Mouse (Mus musculus) left cerebral cortex, postnatal 36 days (tissue): ENCODE data around the gene Med11. TPM values are rescaled to one million over a fixed set of nuclear protein-coding genes. Genes with fewer than 3 reads are reported as not detected.
A peak's percentile ranks its signal among the peaks of the same experiment; 100 is the strongest.
"Not testable (repeated sequence)": the region's sequence is repeated elsewhere in the genome, so short reads cannot be mapped to it uniquely, and the experiment has no call there.

Source experiments
- DNase-seq, 2 experiments: peaks; one replicate each; pipeline ENCODE4 v3.0.0; 2021 to 2022; ENCODE audit warnings: low spot score in 2 of 2, mixed read lengths in 1 of 2
- intact Hi-C: fragments of 180-260 bp; cut with DNase I; formaldehyde crosslinking; loops from one replicate; pipeline ENCODE4 v1.15.1; 2025
- total RNA-seq, 2 experiments: library from RNA; stranded (reverse); gene quantifications; 2 replicates each; pipeline ENCODE4 v1.2.3; 2021

Med11 gene
- 10 to 100 TPM; 14.0 to 16.7 TPM for total RNA-seq

GRCm38 (mm10) chr11:70451797-70452498 lies at the start of gene Med11:
Gene Med11 (plus strand): TSS chr11:70451919.
- DNase-seq, result peak; percentile 95 to 96
- intact Hi-C loops, result loop anchor here (1.0 to 5.0 kb wide), 2 partner anchors 20 to 55 kb away; partner anchors contain the start of genes Arrb2 and Tm4sf5

GRCm38 (mm10) chr11:70403598-70403997 lies 48.1 kb upstream of the Med11 start:
- intact Hi-C loops, result no loop called here
- peak; percentile 13 for DNase-seq

- intact Hi-C loops, result loop anchor here (5.0 to 10.0 kb wide), 3 partner anchors 98 to 355 kb away; partner anchors contain the start of genes Tm4sf5 and Zfp3
- DNase-seq, result peak; percentile 90 to 92
Observed at GRCm38 (mm10) chr11:70409594-70410296, 42.0 kb upstream of the Med11 start, which contains the start of gene Pelp1. Gene Pelp1 (minus strand): TSS chr11:70410031.

GRCm38 (mm10) chr11:70410297-70410643 lies 41.4 kb upstream of the Med11 start:
- intact Hi-C loops, result loop anchor here (5.0 to 10.0 kb wide), 3 partner anchors 97 to 355 kb away; partner anchors contain the start of genes Tm4sf5 and Zfp3
- no peak for DNase-seq

GRCm38 (mm10) chr11:70412591-70412990 lies 39.1 kb upstream of the Med11 start:
- DNase-seq, result no peak
- intact Hi-C loops, result loop anchor here (5.0 to 10.0 kb wide), 3 partner anchors 95 to 352 kb away; partner anchors contain the start of genes Tm4sf5 and Zfp3

- DNase-seq, result peak; percentile 39 to 62
- intact Hi-C loops, result loop anchor here (5.0 to 10.0 kb wide), 3 partner anchors 93 to 351 kb away; partner anchors contain the start of genes Tm4sf5 and Zfp3
Observed at GRCm38 (mm10) chr11:70413961-70414360, 37.8 kb upstream of the Med11 start.

- intact Hi-C loops, result loop anchor here (10.0 kb wide), 2 partner anchors 207 to 347 kb away; partner anchors contain the start of gene Zfp3
- no peak for DNase-seq
Observed at GRCm38 (mm10) chr11:70418199-70418598, 33.5 kb upstream of the Med11 start.

- DNase-seq, result no peak
- intact Hi-C loops, result loop anchor here (10.0 kb wide), 2 partner anchors 205 to 345 kb away; partner anchors contain the start of gene Zfp3
Observed at GRCm38 (mm10) chr11:70419486-70419885, 32.2 kb upstream of the Med11 start.

- DNase-seq, intact Hi-C loops: not testable (repeated sequence)
Observed at GRCm38 (mm10) chr11:70426598-70426997, 25.1 kb upstream of the Med11 start.

GRCm38 (mm10) chr11:70431574-70431973 lies 20.1 kb upstream of the Med11 start:
- DNase-seq, result no peak
- intact Hi-C loops, result loop anchor here (5.0 to 10.0 kb wide), 2 partner anchors 76 to 323 kb away; partner anchors contain the start of gene Tm4sf5

GRCm38 (mm10) chr11:70432048-70432894 lies 19.4 kb upstream of the Med11 start, which contains the start of gene Arrb2:
Gene Arrb2 (plus strand): TSS chr11:70432635.
- peak; percentile 97 to 100 for DNase-seq
- intact Hi-C loops, result loop anchor here (1.0 to 10.0 kb wide), 3 partner anchors 19 to 323 kb away; partner anchors contain the start of genes Med11 and Tm4sf5

- peak in 1 of 2 experiments; percentile 58 for DNase-seq
- intact Hi-C loops, result loop anchor here (1.0 to 10.0 kb wide), 3 partner anchors 18 to 322 kb away; partner anchors contain the start of genes Med11 and Tm4sf5
Observed at GRCm38 (mm10) chr11:70432895-70433568, 18.7 kb upstream of the Med11 start.

GRCm38 (mm10) chr11:70433569-70433943 lies 18.2 kb upstream of the Med11 start:
- DNase-seq, result no peak
- intact Hi-C loops, result loop anchor here (5.0 to 10.0 kb wide), 2 partner anchors 74 to 321 kb away; partner anchors contain the start of gene Tm4sf5

GRCm38 (mm10) chr11:70433951-70434350 lies 17.8 kb upstream of the Med11 start:
- no peak for DNase-seq
- intact Hi-C loops, result loop anchor here (5.0 to 10.0 kb wide), 2 partner anchors 73 to 321 kb away; partner anchors contain the start of gene Tm4sf5

GRCm38 (mm10) chr11:70435476-70435875 lies 16.2 kb upstream of the Med11 start:
- no peak for DNase-seq

GRCm38 (mm10) chr11:70437426-70437825 lies 14.3 kb upstream of the Med11 start:
- intact Hi-C loops, result loop anchor here (10.0 kb wide), 1 partner anchor 317 kb away; no protein-coding TSS in a partner anchor
- DNase-seq, result no peak

More at GRCm38 (mm10) chr11:70435476-70435875, 16.2 kb upstream of the Med11 start:
- intact Hi-C loops, result loop anchor here (10.0 kb wide), 1 partner anchor 319 kb away; no protein-coding TSS in a partner anchor

GRCm38 (mm10) chr11:70438728-70439374 lies 12.9 kb upstream of the Med11 start:
- intact Hi-C loops, result loop anchor here (10.0 kb wide), 1 partner anchor 316 kb away; no protein-coding TSS in a partner anchor
- DNase-seq, result no peak

- no peak for DNase-seq
- intact Hi-C loops, result no loop called here
Observed at GRCm38 (mm10) chr11:70440637-70441036, 11.1 kb upstream of the Med11 start.
